ENCODE assay signal across 11 mouse cellular contexts in genomic region chr17:29321765-29322602, GRCm38 (mm10). TPM values are rescaled to one million over a fixed set of nuclear protein-coding genes. Genes with fewer than 3 reads are reported as not detected.
DNase-seq lines count a peak whose midpoint lies in the region; ATAC-seq and TF ChIP-seq lines count a peak whose summit lies in the region.
"Had no signal": no experiment of that assay in that cellular context is flagged by ENCODE, and none has a peak within 500 bp of the region (broad histone marks: within the 10 kb centered on the region; RNA-seq: fewer than 3 reads in every experiment).

No protein-coding gene starts in this region.

- no peak for ATAC-seq in midbrain, embryonic 16.5 days
- ATAC-seq in limb, embryonic 14.5 days (ENCODE audit: low FRiP score, low read depth): 0 out of 2 replicates have a peak, but pooled peaks have one; percentile 13
- no peak; the same call in 1 of the 2 replicates for ATAC-seq in stomach, postnatal 0 days (ENCODE audit: low FRiP score, low TSS enrichment)

- no peaks in the 10 kb centered on the region for H3K9me3 ChIP-seq in heart, embryonic 10.5 days
- H3K9me3 ChIP-seq in midbrain, embryonic 10.5 days (replicated peaks): no peaks in the 10 kb centered on the region
- H3K9me3 ChIP-seq in midbrain, embryonic 16.5 days (replicated peaks; ENCODE audit: control insufficient read depth, low read length, poor library complexity, severe bottlenecking): no peaks in the 10 kb centered on the region
- H3K9me3 ChIP-seq in limb, embryonic 14.5 days (ENCODE audit: control insufficient read depth, low read length): no peaks in the 10 kb centered on the region
- no peaks in the 10 kb centered on the region for H3K9me3 ChIP-seq in stomach, postnatal 0 days (ENCODE audit: control insufficient read depth, low read length)

- no peak for TF ChIP-seq EP300 in stomach, postnatal 0 days (optimal IDR thresholded peaks at IDR 0.05)

- peak overlapping the region; percentile 42 for H3K27ac ChIP-seq in heart, embryonic 10.5 days
- peak overlapping the region; percentile 55; the same call in 1 of the 2 replicates for H3K27ac ChIP-seq in midbrain, embryonic 10.5 days (replicated peaks)
- H3K27ac ChIP-seq in midbrain, embryonic 16.5 days (ENCODE audit: low read length): no peak overlapping the region
- no peak overlapping the region for H3K27ac ChIP-seq in limb, embryonic 14.5 days (replicated peaks; ENCODE audit: low read depth, low read length)
- no peak overlapping the region for H3K27ac ChIP-seq in stomach, postnatal 0 days (replicated peaks)

- H3K4me3 ChIP-seq in heart, embryonic 10.5 days: peak overlapping the region; percentile 50
- peak overlapping the region; percentile 37 for H3K4me3 ChIP-seq in midbrain, embryonic 10.5 days
- H3K4me3 ChIP-seq in midbrain, embryonic 16.5 days (ENCODE audit: low read depth, low read length): no peak overlapping the region
- H3K4me3 ChIP-seq in limb, embryonic 14.5 days (replicated peaks; ENCODE audit: low read length): peak overlapping the region; percentile 14
- no peak overlapping the region; the same call in 1 of the 2 replicates for H3K4me3 ChIP-seq in stomach, postnatal 0 days (ENCODE audit: low read depth, low read length)

- no peaks in the 10 kb centered on the region for H3K36me3 ChIP-seq in heart, embryonic 10.5 days
- no peaks in the 10 kb centered on the region for H3K36me3 ChIP-seq in midbrain, embryonic 10.5 days
- no peaks in the 10 kb centered on the region for H3K36me3 ChIP-seq in midbrain, embryonic 16.5 days (ENCODE audit: control insufficient read depth, insufficient read depth, low read length)
- H3K36me3 ChIP-seq in limb, embryonic 14.5 days (ENCODE audit: control insufficient read depth, insufficient read depth, low read length): no peaks in the 10 kb centered on the region
- no peaks in the 10 kb centered on the region for H3K36me3 ChIP-seq in stomach, postnatal 0 days (ENCODE audit: control insufficient read depth, insufficient read depth, low read length)

- WGBS in heart, embryonic 10.5 days: 17% methylated on average over 41 of the region's 41 CpGs
- 10% methylated on average over 41 of the region's 41 CpGs for WGBS in midbrain, embryonic 10.5 days
- 22% methylated on average over 41 of the region's 41 CpGs for WGBS in midbrain, embryonic 16.5 days
- 17% methylated on average over 41 of the region's 41 CpGs for WGBS in limb, embryonic 14.5 days
- WGBS in stomach, postnatal 0 days: 41% methylated on average over 41 of the region's 41 CpGs

- H3K9ac ChIP-seq in midbrain, embryonic 16.5 days (ENCODE audit: low read depth, low read length): no peak overlapping the region
- no peak overlapping the region for H3K9ac ChIP-seq in limb, embryonic 14.5 days (ENCODE audit: low read depth, low read length, severe bottlenecking)
- H3K9ac ChIP-seq in stomach, postnatal 0 days (ENCODE audit: low read length): no peak overlapping the region

- TF ChIP-seq CTCF in stomach, postnatal 0 days (IDR thresholded peaks at IDR 0.05; ENCODE audit: low read depth): no peak

- intact Hi-C loops in heart, postnatal 14 days (cut with DNase I): no loop called here

- DNase-seq in heart, embryonic 10.5 days (ENCODE audit: low spot score): no peak
- no peak for DNase-seq in heart, postnatal 14 days
- peak; percentile 40 for DNase-seq in midbrain, embryonic 10.5 days (ENCODE audit: low spot score)
- no peak for DNase-seq in limb, embryonic 14.5 days (ENCODE audit: low spot score)
- DNase-seq in stomach, postnatal 0 days (ENCODE audit: low spot score): no peak
- no peak for DNase-seq in spleen, postnatal 10 days (ENCODE audit: low spot score in 2 of 2)
- no peak for DNase-seq in urinary bladder, postnatal 36 days (ENCODE audit: low spot score in 2 of 2)
- DNase-seq: adrenal gland, adult 8-10 months; gastrocnemius, postnatal 14 days; right cerebral cortex, postnatal 4 days had no signal

- TF ChIP-seq POLR2A in limb, embryonic 14.5 days (IDR thresholded peaks at IDR 0.05; ENCODE audit: borderline replicate concordance, extremely low read depth, insufficient read depth, insufficient read length): no peak

- peaks cover 73% of the 10 kb centered on the region for H3K27me3 ChIP-seq in heart, embryonic 10.5 days (ENCODE audit: insufficient read depth, poor library complexity, severe bottlenecking)
- peaks cover 76% of the 10 kb centered on the region for H3K27me3 ChIP-seq in midbrain, embryonic 10.5 days (ENCODE audit: low read depth, poor library complexity, severe bottlenecking)
- H3K27me3 ChIP-seq in midbrain, embryonic 16.5 days (ENCODE audit: control insufficient read depth, insufficient read depth, low read depth, low read length): peaks cover 8% of the 10 kb centered on the region
- peaks cover 27% of the 10 kb centered on the region; the same call in 1 of the 2 replicates for H3K27me3 ChIP-seq in limb, embryonic 14.5 days (ENCODE audit: control insufficient read depth, insufficient read depth, low read length)
- H3K27me3 ChIP-seq in stomach, postnatal 0 days (ENCODE audit: control insufficient read depth, insufficient read depth, low read length): no peaks in the 10 kb centered on the region

- no peak overlapping the region for H3K4me2 ChIP-seq in midbrain, embryonic 16.5 days (ENCODE audit: low read length)
- H3K4me2 ChIP-seq in limb, embryonic 14.5 days (replicated peaks; ENCODE audit: low read depth, low read length, severe bottlenecking): peak overlapping the region; percentile 20
- H3K4me2 ChIP-seq in stomach, postnatal 0 days (replicated peaks; ENCODE audit: low read depth): peak overlapping the region; percentile 31

- H3K4me1 ChIP-seq in heart, embryonic 10.5 days: peaks cover 48% of the 10 kb centered on the region
- peaks cover 42% of the 10 kb centered on the region for H3K4me1 ChIP-seq in midbrain, embryonic 10.5 days
- H3K4me1 ChIP-seq in midbrain, embryonic 16.5 days (ENCODE audit: control insufficient read depth, insufficient read depth, low read length): peaks cover 17% of the 10 kb centered on the region
- peaks cover 17% of the 10 kb centered on the region; the same call in 1 of the 2 replicates for H3K4me1 ChIP-seq in limb, embryonic 14.5 days (ENCODE audit: control insufficient read depth, insufficient read depth, low read length)
- H3K4me1 ChIP-seq in stomach, postnatal 0 days (replicated peaks; ENCODE audit: control insufficient read depth, insufficient read depth): 0 out of 2 replicates have a peak, but pooled peaks cover 2% of the 10 kb centered on the region

RNA-seq across cellular contexts. Expression of gene Pi16, which starts 4.5 kb away (rescaled TPM):
- polyA plus RNA-seq in heart, embryonic 10.5 days (2016; fragmentation: Nextera tagmentation; extraction: Ambion mirVana): 1.9 and 2.6 TPM in 2 replicates
- total RNA-seq in heart, postnatal 14 days (2021): 10 to 100 TPM; 34.3 to 47.8 TPM
- polyA plus RNA-seq in midbrain, embryonic 10.5 days (2016; fragmentation: Nextera tagmentation; extraction: Ambion mirVana): 0.75 and 0.82 TPM in 2 replicates
- 3.3 and 4.4 TPM in 2 replicates for polyA plus RNA-seq in midbrain, embryonic 16.5 days (2015; fragmentation: Nextera tagmentation; extraction: Ambion mirVana)
- 2.0 and 2.6 TPM in 2 replicates for polyA plus RNA-seq in limb, embryonic 14.5 days (2012; rRNA removed)
- polyA plus RNA-seq in limb, embryonic 14.5 days (2014; fragmentation: Nextera tagmentation; extraction: Ambion mirVana): 1.4 and 2.2 TPM in 2 replicates
- 1.3 TPM in 2 replicates for polyA plus RNA-seq in stomach, postnatal 0 days (2015; fragmentation: Nextera tagmentation; extraction: Ambion mirVana)

RNA-seq across cellular contexts. Expression of gene Mtch1, which starts 25.8 kb away (rescaled TPM):
- 281 and 310 TPM in 2 replicates for polyA plus RNA-seq in heart, embryonic 10.5 days (2016; fragmentation: Nextera tagmentation; extraction: Ambion mirVana)
- 100 to 1,000 TPM; 272 to 279 TPM for total RNA-seq in heart, postnatal 14 days (2021)
- 277 and 318 TPM in 2 replicates for polyA plus RNA-seq in midbrain, embryonic 10.5 days (2016; fragmentation: Nextera tagmentation; extraction: Ambion mirVana)
- polyA plus RNA-seq in midbrain, embryonic 16.5 days (2015; fragmentation: Nextera tagmentation; extraction: Ambion mirVana): 463 and 470 TPM in 2 replicates
- polyA plus RNA-seq in limb, embryonic 14.5 days (2012; rRNA removed): 469 and 541 TPM in 2 replicates
- 420 and 443 TPM in 2 replicates for polyA plus RNA-seq in limb, embryonic 14.5 days (2014; fragmentation: Nextera tagmentation; extraction: Ambion mirVana)
- 189 and 201 TPM in 2 replicates for polyA plus RNA-seq in stomach, postnatal 0 days (2015; fragmentation: Nextera tagmentation; extraction: Ambion mirVana)

RNA-seq across cellular contexts. Expression of gene Fgd2, which starts 38.7 kb away (rescaled TPM):
- 2.2 and 3.8 TPM in 2 replicates for polyA plus RNA-seq in heart, embryonic 10.5 days (2016; fragmentation: Nextera tagmentation; extraction: Ambion mirVana)
- 1 to 10 TPM; 2.3 to 2.9 TPM for total RNA-seq in heart, postnatal 14 days (2021)
- polyA plus RNA-seq in midbrain, embryonic 10.5 days (2016; fragmentation: Nextera tagmentation; extraction: Ambion mirVana): 3.8 and 4.1 TPM in 2 replicates
- polyA plus RNA-seq in midbrain, embryonic 16.5 days (2015; fragmentation: Nextera tagmentation; extraction: Ambion mirVana): 8.6 and 12.7 TPM in 2 replicates
- 9.4 and 10.8 TPM in 2 replicates for polyA plus RNA-seq in limb, embryonic 14.5 days (2012; rRNA removed)
- polyA plus RNA-seq in limb, embryonic 14.5 days (2014; fragmentation: Nextera tagmentation; extraction: Ambion mirVana): 6.2 and 8.4 TPM in 2 replicates
- polyA plus RNA-seq in stomach, postnatal 0 days (2015; fragmentation: Nextera tagmentation; extraction: Ambion mirVana): 5.9 and 8.2 TPM in 2 replicates

RNA-seq across cellular contexts. Expression of gene BC004004, which starts 53.4 kb away (rescaled TPM):
- polyA plus RNA-seq in heart, embryonic 10.5 days (2016; fragmentation: Nextera tagmentation; extraction: Ambion mirVana): 79.2 and 94.0 TPM in 2 replicates
- total RNA-seq in heart, postnatal 14 days (2021): 100 to 1,000 TPM; 189 to 195 TPM
- polyA plus RNA-seq in midbrain, embryonic 10.5 days (2016; fragmentation: Nextera tagmentation; extraction: Ambion mirVana): 62.8 and 67.9 TPM in 2 replicates
- 125 TPM in 2 replicates for polyA plus RNA-seq in midbrain, embryonic 16.5 days (2015; fragmentation: Nextera tagmentation; extraction: Ambion mirVana)
- polyA plus RNA-seq in limb, embryonic 14.5 days (2012; rRNA removed): 58.7 and 64.6 TPM in 2 replicates
- polyA plus RNA-seq in limb, embryonic 14.5 days (2014; fragmentation: Nextera tagmentation; extraction: Ambion mirVana): 85.3 and 87.6 TPM in 2 replicates
- 91.2 and 97.2 TPM in 2 replicates for polyA plus RNA-seq in stomach, postnatal 0 days (2015; fragmentation: Nextera tagmentation; extraction: Ambion mirVana)

RNA-seq across cellular contexts. Expression of gene Ppil1, which starts 58.0 kb away (rescaled TPM):
- polyA plus RNA-seq in heart, embryonic 10.5 days (2016; fragmentation: Nextera tagmentation; extraction: Ambion mirVana): 147 and 188 TPM in 2 replicates
- 10 to 100 TPM; 28.8 to 33.5 TPM for total RNA-seq in heart, postnatal 14 days (2021)
- polyA plus RNA-seq in midbrain, embryonic 10.5 days (2016; fragmentation: Nextera tagmentation; extraction: Ambion mirVana): 205 and 232 TPM in 2 replicates
- 106 and 107 TPM in 2 replicates for polyA plus RNA-seq in midbrain, embryonic 16.5 days (2015; fragmentation: Nextera tagmentation; extraction: Ambion mirVana)
- polyA plus RNA-seq in limb, embryonic 14.5 days (2012; rRNA removed): 76.5 and 78.5 TPM in 2 replicates
- 130 and 132 TPM in 2 replicates for polyA plus RNA-seq in limb, embryonic 14.5 days (2014; fragmentation: Nextera tagmentation; extraction: Ambion mirVana)
- polyA plus RNA-seq in stomach, postnatal 0 days (2015; fragmentation: Nextera tagmentation; extraction: Ambion mirVana): 64.6 and 65.9 TPM in 2 replicates

Comparison
In these comparisons a context has a peak if more than half of its experiments do, and no peak if none do; other contexts are left out.
1. H3K27ac ChIP-seq: peak in heart, embryonic 10.5 days (single experiment) and midbrain, embryonic 10.5 days (single experiment); none in midbrain, embryonic 16.5 days (single experiment), limb, embryonic 14.5 days (single experiment) and stomach, postnatal 0 days (single experiment).
2. H3K4me3 ChIP-seq: peak in heart, embryonic 10.5 days (single experiment), midbrain, embryonic 10.5 days (single experiment) and limb, embryonic 14.5 days (single experiment); none in midbrain, embryonic 16.5 days (single experiment) and stomach, postnatal 0 days (single experiment).